ENCODE assay signal across 8 mouse cellular contexts in the genomic region with DNA sequence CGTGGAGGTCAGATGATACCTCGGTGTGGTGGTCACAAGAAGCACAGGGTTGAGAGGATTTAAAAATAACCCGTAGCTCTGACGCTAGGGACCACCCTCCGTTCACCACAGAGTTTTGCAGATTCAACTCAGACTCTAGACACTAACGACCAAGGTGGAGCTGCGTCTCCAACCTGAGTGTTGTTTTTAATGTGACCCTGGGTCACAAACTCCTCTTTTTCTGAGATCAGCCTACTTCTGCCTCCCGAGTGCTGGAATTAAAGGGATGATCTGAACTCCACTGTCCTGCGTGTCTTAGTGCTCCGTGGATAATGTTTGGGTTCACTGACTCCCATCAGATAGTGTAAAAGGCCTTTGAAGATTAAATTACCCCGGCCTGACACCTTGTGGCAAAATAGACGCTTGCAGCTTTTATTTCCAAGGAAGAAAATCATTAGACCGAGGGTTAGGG. TPM values are rescaled to one million over a fixed set of nuclear protein-coding genes. Genes with fewer than 3 reads are reported as not detected.
DNase-seq lines count a peak whose midpoint lies in the region; ATAC-seq and TF ChIP-seq lines count a peak whose summit lies in the region.

No protein-coding gene starts in this region.

- 0 out of 2 replicates have a peak, but pooled peaks cover 1% of the 10 kb centered on the region for H3K27me3 ChIP-seq in intestine, postnatal 0 days (replicated peaks; ENCODE audit: control insufficient read depth, insufficient read depth, low read length)
- H3K27me3 ChIP-seq in limb, embryonic 11.5 days (ENCODE audit: control insufficient read depth, insufficient read depth, low read length), result no peaks in the 10 kb centered on the region
- peaks cover 17% of the 10 kb centered on the region; the same call in 1 of the 2 replicates for H3K27me3 ChIP-seq in midbrain, embryonic 14.5 days (ENCODE audit: control insufficient read depth, insufficient read depth, low read length)

- DNase-seq in ovary, postnatal 36 days (ENCODE audit: low spot score), result peak; percentile 9
- no peak for DNase-seq in ovary, adult 18-20 months (ENCODE audit: low spot score)
- DNase-seq in cerebellum, adult 9-11 months, result peak; percentile 38
- peak; percentile 23 to 52 for DNase-seq in frontal cortex, postnatal 25 days (ENCODE audit: low spot score in 2 of 2)
- peak; percentile 54 for DNase-seq in limb, embryonic 11.5 days (ENCODE audit: low spot score)
- DNase-seq in midbrain, embryonic 14.5 days, result peak; percentile 87
- no peak for DNase-seq in spleen, adult 12 weeks (ENCODE audit: low spot score)

- no peak overlapping the region for H3K9ac ChIP-seq in intestine, postnatal 0 days (ENCODE audit: low read depth, low read length)
- no peak overlapping the region; the same call in 1 of the 2 replicates for H3K9ac ChIP-seq in limb, embryonic 11.5 days (ENCODE audit: low read length)
- H3K9ac ChIP-seq in midbrain, embryonic 14.5 days (replicated peaks; ENCODE audit: low read length), result peak overlapping the region; percentile 49; the same call in 1 of the 2 replicates

- H3K27ac ChIP-seq in intestine, postnatal 0 days (ENCODE audit: low read depth, low read length), result no peak overlapping the region
- H3K27ac ChIP-seq in limb, embryonic 11.5 days (replicated peaks; ENCODE audit: low read depth, low read length), result no peak overlapping the region
- no peak overlapping the region for H3K27ac ChIP-seq in midbrain, embryonic 14.5 days (replicated peaks; ENCODE audit: low read depth, low read length)

- H3K4me3 ChIP-seq in intestine, postnatal 0 days (ENCODE audit: low read depth, low read length), result peak overlapping the region; percentile 68
- H3K4me3 ChIP-seq in limb, embryonic 11.5 days (ENCODE audit: low read depth, low read length), result peak overlapping the region; percentile 50
- peak overlapping the region; percentile 52 for H3K4me3 ChIP-seq in midbrain, embryonic 14.5 days (replicated peaks; ENCODE audit: low read depth, low read length)

- no peaks in the 10 kb centered on the region for H3K9me3 ChIP-seq in intestine, postnatal 0 days (ENCODE audit: control insufficient read depth)
- H3K9me3 ChIP-seq in limb, embryonic 11.5 days (ENCODE audit: control insufficient read depth, low read length), result no peaks in the 10 kb centered on the region
- H3K9me3 ChIP-seq in midbrain, embryonic 14.5 days (ENCODE audit: control insufficient read depth, low read length), result no peaks in the 10 kb centered on the region

- no peaks in the 10 kb centered on the region for H3K36me3 ChIP-seq in intestine, postnatal 0 days (ENCODE audit: control insufficient read depth, insufficient read depth)
- no peaks in the 10 kb centered on the region for H3K36me3 ChIP-seq in limb, embryonic 11.5 days (ENCODE audit: control insufficient read depth, insufficient read depth, low read length)
- no peaks in the 10 kb centered on the region for H3K36me3 ChIP-seq in midbrain, embryonic 14.5 days (ENCODE audit: control insufficient read depth, insufficient read depth, low read length)

- under 1% methylated on average over 13 of the region's 13 CpGs for WGBS in intestine, postnatal 0 days
- under 1% methylated on average over 13 of the region's 13 CpGs for WGBS in limb, embryonic 11.5 days
- WGBS in midbrain, embryonic 14.5 days, result under 1% methylated on average over 13 of the region's 13 CpGs

- H3K4me2 ChIP-seq in intestine, postnatal 0 days (replicated peaks; ENCODE audit: low read depth), result peak overlapping the region; percentile 100
- H3K4me2 ChIP-seq in limb, embryonic 11.5 days (ENCODE audit: low read depth, severe bottlenecking), result peak overlapping the region; percentile 77
- peak overlapping the region; percentile 94 for H3K4me2 ChIP-seq in midbrain, embryonic 14.5 days (ENCODE audit: low read length)

- no peaks in the 10 kb centered on the region for H3K4me1 ChIP-seq in intestine, postnatal 0 days (replicated peaks; ENCODE audit: control insufficient read depth, insufficient read depth, low read length)
- H3K4me1 ChIP-seq in limb, embryonic 11.5 days (ENCODE audit: control insufficient read depth, insufficient read depth, low read length), result no peaks in the 10 kb centered on the region
- H3K4me1 ChIP-seq in midbrain, embryonic 14.5 days (ENCODE audit: control insufficient read depth, insufficient read depth, low read length), result 0 out of 2 replicates have a peak, but pooled peaks cover 4% of the 10 kb centered on the region

- TF ChIP-seq CTCF in intestine, postnatal 0 days (IDR thresholded peaks at IDR 0.05; ENCODE audit: low read depth), result peak; percentile 76

- peak; percentile 29; the same call in 1 of the 2 replicates for ATAC-seq in intestine, postnatal 0 days
- ATAC-seq in limb, embryonic 11.5 days (ENCODE audit: insufficient number of reproducible peaks, low FRiP score, low TSS enrichment, low read depth), result peak; percentile 77
- ATAC-seq in midbrain, embryonic 14.5 days (ENCODE audit: low FRiP score, low TSS enrichment), result peak; percentile 65

RNA-seq across cellular contexts. Expression of a gene that starts 0.7 kb away (rescaled TPM):
- polyA plus RNA-seq in intestine, postnatal 0 days (2015; fragmentation: Nextera tagmentation; extraction: Ambion mirVana), result 1.9 and 2.3 TPM in 2 replicates
- polyA plus RNA-seq in limb, embryonic 11.5 days (2014; fragmentation: Nextera tagmentation; extraction: Ambion mirVana), result 3.5 and 4.8 TPM in 2 replicates
- 0.59 and 0.68 TPM in 2 replicates for polyA plus RNA-seq in midbrain, embryonic 14.5 days (2014; fragmentation: Nextera tagmentation; extraction: Ambion mirVana)

RNA-seq across cellular contexts. Expression of a gene that starts 55.4 kb away (rescaled TPM):
- polyA plus RNA-seq in intestine, postnatal 0 days (2015; fragmentation: Nextera tagmentation; extraction: Ambion mirVana), result 6.5 and 6.9 TPM in 2 replicates
- 7.1 and 8.4 TPM in 2 replicates for polyA plus RNA-seq in limb, embryonic 11.5 days (2014; fragmentation: Nextera tagmentation; extraction: Ambion mirVana)
- 5.0 and 6.2 TPM in 2 replicates for polyA plus RNA-seq in midbrain, embryonic 14.5 days (2014; fragmentation: Nextera tagmentation; extraction: Ambion mirVana)

Comparison
In these comparisons a context has a peak if more than half of its experiments do, and no peak if none do; other contexts are left out.
1. DNase-seq: peak in ovary, postnatal 36 days (single experiment), cerebellum, adult 9-11 months (single experiment), frontal cortex, postnatal 25 days (2 of 2), limb, embryonic 11.5 days (single experiment) and midbrain, embryonic 14.5 days (single experiment); none in ovary, adult 18-20 months (single experiment) and spleen, adult 12 weeks (single experiment).
2. Peak in every context shown above with its lines, with median percentiles within 50 percentile points of each other: ATAC-seq, H3K4me2 ChIP-seq and H3K4me3 ChIP-seq.